Mouse (Mus musculus) fibroblast of lung, adult 2 months (primary cell): ENCODE results near the gene Denr.

Experiments
- DNase-seq: peaks from one replicate; pipeline ENCODE4 v3.0.0-alpha.2; 2011; ENCODE audit warnings: low read depth

Denr gene

DNA sequence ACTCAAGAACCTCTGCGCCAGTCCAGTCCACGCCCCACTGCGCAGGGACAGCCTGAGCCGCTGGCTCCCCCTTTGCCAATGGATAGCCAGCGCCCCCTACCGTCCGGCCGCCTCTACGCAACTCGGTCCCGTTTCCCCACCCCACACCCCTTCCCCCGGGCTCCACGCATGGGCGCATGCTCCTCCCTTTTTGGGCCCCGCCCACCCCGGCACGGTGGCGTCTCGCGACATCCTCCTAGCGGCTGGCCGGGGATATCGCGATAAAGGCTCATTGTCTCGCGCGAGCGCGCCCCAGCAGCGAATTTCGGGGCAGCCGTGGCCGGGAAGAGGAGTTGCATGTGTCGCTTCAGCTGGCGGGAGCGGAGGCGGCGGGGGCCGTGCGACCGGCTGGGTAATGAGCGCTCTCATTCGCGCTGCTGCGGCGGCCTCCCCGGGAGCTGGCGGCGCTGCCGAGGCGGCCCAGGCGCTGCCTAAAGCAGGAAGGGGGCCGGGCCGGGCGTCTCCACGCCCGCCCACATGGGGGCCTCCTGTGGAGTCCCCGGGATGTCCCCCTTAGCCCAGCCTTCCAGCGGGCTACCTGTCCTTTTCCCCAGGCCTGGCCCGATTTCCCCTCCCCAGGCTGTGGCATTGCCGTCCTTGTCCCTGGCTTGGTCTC lies at the start of gene Denr:
Gene Denr (plus strand): TSS at position 200 of the 655 bp plus-strand sequence.
- peak; percentile 90 for DNase-seq

DNA sequence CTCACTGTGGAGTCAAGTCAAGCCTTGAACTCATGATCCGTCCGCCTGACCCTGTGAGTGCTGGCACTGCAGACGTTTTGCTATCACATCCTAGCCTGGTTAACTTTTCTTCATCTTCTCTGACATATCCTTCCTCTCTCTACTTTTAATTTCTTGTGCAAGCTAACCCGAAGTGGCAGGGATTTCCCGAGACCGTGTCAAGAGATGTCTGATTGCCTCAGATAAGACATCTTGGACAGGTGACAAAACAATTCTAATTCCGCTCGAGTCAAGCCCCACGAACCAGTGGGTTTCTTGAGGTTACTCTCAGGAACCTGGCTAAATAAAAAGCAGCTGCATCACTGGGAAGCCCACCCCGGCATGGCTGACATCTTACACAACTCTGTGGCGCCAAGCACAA lies 48.2 kb upstream of the Denr start:
- no peak for DNase-seq

DNA sequence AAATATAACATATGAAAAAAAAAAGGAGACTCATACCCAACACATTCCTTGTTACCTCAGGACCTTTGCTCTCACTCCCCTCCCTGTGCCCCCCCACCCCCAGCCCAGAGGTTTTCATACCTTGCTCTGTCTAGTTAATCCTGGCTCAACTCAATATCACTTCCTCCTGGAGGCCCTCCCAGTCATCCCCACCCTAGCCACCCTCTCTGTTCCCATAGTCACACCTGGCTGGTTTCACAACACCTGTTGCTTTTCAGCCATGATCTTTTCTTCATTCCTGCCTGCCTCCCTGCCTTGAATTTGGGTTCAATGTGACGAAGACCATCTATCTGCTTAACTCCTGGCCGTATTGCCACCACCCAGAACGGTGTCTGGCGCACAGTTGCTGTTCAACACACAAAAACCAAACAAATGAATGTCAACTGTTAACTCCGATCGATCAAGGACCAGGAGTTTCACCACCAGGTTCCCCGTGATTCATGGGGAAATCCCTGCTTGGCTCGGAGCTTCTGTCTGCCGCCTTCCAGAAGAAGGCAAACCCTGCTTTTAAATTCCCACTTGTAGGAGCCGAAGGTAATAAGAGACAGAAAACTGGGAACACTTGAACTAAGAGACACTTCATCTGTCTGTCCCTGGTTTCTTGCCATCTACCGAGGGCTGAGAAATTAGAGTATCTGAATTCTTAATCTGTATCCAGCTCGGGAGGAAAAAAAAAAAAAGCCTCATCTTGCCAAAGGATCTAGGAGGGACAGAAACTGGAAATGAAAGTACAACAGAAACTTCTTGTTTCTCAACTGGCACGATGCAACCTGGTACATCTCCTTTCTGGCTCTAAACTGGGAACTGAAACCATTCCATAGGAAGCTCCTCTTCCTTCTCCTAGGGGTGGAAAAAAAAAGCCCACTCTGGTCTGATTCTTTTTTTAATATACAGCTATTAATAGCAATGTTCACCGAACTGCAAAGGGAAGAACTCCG lies 44.3 kb upstream of the Denr start:
- peak; percentile 23 for DNase-seq

DNA sequence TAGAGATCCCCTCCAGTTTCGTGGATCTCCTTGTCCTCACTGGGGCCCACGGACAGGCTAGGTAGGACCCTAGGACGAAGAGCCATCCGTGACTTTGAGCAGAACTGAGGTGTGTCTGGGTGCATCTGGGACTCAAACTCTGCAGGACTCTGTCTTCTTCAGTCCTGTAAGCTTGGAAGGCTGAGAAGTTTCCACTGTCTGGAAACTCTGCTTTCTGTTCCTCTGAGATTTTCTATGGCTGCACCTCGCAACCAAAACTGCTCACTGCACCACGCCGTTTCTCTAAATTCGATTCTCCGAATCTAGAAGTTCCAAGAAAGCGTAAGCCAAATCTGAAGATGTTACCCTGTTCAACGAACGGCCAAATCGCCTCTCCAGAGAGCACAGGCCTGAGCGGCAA lies 43.0 kb upstream of the Denr start:
- no peak for DNase-seq

DNA sequence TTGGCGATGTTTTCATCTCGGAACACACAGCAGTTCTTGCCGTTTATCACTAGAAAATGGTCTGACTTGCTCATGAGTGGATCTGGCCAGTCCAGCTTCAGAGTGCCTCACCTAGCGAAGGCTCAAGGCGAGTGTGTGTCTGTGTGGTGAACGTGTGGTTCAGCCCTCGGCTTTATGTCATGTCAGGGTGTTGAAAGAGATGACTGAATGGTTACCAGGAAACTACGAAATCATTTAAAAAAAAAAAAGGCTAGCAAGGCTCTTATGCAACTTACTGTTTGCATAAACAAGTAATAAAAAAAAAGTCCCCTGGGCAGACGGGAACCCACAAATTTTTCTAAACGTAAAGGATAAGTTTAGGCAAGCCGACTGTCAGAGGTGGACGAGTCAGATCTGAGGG lies 41.6 kb upstream of the Denr start, which contains the start of gene Hcar2:
Gene Hcar2 (minus strand): TSS at position 135 of the 400 bp plus-strand sequence.
- DNase-seq, result no peak

DNA sequence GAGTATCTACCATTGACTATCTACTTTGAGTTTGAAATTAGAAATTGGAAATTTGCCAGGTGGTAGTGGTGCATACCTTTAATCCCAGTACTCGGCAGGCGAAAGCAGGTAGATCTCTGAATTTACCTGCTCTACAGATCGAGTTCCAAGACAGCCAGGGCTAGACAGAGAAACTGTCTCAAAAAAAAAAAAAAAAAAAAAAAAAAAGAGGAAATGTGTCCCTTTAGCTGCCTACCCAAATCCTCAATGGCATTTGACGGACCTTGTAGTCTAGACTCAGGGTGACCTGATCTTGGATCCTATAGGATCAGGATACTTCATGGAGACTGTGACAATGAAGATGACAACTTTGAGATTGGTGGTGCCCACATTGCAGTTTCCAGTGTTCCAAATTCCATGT lies 40.5 kb upstream of the Denr start:
- DNase-seq, result no peak

DNA sequence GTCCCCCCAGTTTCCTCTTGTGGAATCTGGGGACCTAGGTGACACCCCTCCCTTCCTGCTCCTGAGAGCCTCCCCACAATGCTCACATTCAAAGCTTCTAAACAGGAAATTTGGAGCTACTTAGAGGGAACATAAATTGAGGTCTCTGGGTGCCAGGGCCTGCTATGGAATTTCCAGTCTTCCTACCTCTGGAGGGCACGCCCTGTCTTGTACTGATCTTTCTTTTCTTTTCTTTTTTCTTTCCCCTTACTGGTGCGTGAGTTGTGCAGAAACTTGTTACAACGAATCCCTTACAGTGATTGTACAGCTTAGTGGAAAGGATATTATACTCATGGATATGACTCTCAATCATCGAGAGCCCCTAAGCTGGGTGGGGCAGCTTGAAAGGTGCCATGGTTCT lies 37.4 kb upstream of the Denr start:
- DNase-seq, result no peak

DNA sequence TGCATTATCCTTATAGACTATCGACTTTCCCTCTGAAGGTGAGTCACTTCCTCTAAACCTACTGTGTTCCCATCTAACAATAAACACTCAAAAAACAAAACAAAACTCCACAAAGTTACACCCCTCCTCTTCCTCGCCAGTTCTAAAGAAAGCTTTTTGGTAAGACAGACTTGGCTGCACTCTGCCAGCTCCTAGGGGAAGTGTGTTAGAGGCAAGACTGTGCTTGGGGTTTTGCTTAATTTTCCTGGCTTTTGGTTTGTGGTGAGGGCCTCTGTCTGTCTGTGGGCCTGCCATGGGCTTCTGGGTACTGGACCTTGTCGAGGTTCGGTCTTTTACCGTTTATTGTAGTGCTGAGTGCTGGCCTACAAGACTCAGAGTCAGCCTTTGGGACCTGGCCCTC lies 32.8 kb upstream of the Denr start:
- DNase-seq, result no peak

DNA sequence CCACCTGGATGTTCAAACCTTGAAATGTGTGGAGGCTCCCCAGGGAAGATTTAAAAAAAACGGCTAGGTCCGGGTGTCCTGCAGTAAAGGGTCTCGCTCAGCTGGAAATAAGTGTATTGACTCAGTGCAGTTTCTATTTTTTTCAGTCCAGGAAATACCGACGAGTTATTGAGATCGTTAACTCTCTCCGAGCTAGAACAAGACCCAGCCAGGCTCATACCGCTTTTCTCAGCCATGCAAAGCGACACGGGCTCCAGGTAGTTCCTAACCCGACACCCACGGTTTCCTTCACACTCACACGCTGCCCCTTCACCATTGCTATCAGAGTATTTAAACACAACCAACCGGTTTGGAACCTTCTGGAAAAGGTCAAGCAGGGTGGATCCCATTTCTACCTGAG lies 28.9 kb upstream of the Denr start:
- no peak for DNase-seq

DNA sequence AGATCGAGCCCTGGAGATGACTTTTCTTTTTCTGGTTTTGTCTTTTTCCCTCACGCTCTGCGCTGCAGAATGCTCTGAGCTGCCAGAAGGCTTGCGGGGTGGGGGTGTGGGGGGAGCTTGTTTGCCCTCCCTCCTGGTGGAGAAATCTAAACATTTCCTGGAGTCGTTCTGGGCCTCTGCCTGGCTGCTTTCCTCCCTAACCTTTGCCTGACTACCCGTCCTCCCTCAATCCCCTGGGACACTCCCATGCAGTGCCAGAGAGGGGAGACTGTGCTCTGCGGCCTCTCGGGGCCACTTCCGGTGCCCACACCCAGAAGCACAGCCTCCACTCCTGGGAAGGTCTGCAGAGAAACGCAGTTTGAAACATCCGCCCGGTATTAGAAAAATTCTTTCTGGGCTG lies 27.0 kb upstream of the Denr start, which contains the start of gene Hcar1:
Gene Hcar1 (minus strand): TSS at position 93 of the 400 bp plus-strand sequence.
- no peak for DNase-seq

DNA sequence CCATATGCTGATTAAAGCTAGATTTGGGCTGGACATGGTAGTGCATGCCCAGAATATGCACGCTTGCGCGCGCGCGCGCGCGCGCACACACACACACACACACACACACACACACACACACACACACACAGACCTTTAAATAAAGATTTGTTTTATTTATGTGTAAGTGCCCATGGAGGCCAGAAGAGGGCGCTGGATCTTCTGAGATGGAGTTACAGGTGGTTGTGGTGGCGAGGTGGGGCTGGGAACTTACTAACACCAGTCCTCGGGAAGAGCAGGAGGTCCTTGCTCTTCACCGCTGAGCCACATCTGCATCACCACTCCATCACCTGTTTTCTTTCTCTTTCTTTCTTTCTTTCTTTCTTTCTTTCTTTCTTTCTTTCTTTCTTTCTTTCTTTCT lies 26.2 kb upstream of the Denr start:
- no peak for DNase-seq

DNA sequence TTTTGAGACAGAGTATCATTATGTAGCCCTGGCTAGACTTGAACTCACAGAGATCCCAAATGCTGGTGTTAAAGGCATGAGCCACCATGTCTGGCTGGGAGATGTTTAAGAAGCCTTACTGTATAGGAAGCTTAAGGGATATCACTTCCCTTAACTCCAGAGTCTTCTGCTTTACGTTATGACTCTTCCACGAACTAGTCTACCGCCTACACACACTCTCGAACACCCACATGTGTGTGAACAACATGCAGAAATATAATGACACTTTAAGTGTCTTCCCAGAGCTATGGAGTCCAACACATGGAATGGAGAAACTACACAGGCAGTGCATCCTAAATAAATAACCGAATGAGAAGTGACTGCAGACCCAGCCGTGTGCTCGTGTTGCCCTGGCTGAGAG lies 23.1 kb upstream of the Denr start:
- no peak for DNase-seq

DNA sequence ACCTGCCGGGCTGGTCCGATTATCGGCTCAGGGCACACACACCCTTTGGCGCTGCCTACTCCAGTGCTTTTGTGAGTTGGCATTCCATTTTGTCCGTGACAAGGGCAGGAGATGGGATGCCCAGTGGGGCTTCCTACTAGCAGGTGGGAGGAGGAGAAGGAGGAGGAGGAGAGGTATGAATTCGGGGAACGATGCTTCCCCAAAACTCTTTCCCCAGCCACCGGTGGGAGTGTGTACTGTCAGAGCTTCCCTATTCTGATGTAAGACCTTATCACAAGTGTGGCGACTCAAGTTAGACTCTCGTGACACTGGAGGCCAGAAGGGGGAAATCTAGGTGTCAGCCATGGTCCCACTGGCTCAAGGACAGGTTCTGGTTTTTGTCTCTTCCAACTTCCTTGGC lies 22.6 kb upstream of the Denr start:
- no peak for DNase-seq

DNA sequence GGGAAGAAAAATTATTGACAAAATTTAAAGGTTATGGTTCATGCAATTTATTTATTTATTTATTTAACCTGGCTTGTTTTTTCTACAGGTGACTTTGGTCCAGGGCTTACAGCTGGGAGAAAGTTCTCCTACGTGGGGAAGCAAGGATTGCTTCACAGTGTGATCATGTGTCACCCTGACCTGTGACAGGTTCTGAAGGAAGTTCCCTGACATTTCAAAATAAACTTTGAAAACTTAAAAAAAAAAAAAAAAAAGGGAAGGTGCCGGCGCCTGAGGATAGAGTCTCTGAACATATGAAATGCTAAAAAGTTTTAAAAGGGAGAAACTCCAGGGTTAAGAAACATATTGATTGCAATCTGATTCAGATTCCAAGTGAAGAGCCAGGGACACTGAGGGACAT lies 20.6 kb upstream of the Denr start:
- DNase-seq, result no peak

DNA sequence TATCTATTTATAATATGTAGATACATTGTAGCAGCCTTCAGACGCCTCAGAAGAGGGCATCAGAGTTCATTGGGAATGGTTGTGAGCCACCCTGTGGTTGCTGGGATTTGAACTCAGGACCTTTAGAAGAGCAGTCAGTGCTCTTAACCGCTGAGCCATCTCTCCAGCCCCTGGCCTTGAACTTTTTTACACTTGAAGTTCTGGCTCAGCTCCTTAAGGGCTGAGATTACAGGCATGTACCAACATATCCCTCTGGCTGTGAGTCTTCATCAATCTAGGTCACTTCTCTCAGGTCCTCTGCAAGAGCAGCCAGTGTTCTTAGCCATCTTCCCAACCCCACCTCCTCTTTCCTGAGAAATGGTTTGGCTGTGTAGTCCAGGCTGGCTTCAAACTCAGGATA lies 16.7 kb upstream of the Denr start:
- no peak for DNase-seq

DNA sequence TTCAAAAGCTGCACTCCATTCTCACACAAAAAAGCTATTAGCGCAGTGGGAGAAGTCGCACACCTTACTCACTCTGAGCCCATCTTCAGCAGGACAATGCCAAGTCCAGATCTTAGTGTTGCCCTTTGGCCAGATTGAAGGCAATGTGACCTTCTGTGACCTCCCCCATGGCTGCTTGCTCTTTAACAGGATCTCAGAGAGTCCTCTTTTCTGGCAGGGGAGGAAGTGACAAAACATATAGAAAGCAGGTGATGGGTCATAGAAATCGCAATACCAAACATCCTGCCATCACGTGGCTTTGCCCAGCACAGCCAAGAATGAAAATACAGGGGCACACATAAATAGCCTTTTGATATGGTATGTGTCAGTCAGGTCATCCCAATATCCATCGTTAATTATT lies 16.0 kb upstream of the Denr start:
- DNase-seq, result no peak

DNA sequence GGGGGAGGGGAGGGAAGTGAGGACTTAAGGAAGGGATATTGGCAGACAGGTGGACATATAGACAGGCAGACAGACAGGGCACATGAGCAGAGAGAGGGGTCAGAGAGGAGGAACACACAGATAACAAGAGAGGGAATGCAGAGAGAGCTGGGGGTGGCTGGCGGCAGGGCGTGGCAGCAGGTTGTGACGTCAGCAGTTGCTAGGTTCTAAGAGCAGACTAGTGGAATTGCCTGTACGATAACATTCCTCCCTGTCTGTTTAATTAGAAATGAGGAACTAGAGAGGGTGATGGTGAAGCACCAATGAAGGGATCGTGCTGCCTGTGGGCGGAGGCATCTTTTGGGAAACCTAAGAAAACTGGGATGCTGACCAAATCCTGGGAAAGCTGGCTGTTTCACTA lies 15.3 kb upstream of the Denr start:
- no peak for DNase-seq

DNA sequence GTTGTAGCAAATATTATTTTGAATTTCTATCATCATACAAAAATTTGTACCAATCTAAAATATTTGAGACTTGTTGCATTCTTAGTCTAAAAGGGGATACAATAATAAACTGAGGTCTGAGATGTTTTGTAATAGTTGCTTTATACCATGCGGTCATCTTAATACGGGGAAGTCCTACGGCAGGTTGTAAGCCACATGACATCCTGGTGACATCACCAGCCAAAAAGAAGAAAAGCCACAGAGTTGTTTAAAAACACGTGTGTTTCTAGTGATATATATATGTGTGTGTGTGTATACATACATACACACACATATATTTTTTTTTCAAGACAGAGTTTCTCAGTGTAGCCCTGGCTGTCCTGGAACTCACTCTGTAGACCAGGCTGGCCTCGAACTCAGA lies 13.5 kb upstream of the Denr start:
- DNase-seq, result no peak

DNA sequence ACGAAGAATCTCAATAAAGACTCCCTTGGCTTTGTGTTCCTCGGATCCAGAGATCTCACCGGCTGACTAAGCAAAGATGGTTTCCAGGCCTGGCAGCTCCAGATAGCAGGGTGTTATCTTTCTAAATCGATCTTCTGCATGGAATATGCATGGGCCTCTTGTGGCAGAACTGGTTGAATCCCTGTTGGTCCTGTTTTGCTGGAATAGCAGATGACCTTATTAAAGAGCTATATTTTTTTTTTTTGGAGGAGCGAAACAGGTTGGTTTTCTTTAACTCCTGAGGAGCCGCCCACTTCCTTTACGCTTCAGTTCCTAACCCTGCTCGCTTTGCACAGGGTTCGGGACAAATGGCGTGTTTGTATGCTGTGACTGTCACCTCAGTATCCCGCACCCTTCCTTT lies 10.6 kb upstream of the Denr start:
- DNase-seq, result no peak

DNA sequence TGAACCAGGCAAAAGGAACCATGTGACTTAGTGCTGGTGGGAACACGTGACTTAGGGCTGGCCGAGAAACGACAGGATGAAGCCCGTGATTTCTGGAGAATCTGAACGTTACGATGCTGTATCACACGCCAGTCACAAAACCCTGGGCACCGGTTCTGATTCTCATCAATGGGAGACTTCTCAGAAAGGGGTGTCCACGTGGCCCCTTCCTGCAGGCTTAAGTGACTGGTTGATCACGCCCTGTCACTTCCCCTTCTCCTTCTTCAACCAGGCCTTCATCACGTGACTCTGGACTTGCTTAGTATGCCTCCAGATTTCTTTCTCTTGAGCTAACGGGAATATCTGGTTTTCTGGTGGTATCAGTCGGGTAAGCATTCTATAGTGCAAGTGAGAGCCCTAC lies 9.6 kb upstream of the Denr start:
- no peak for DNase-seq

DNA sequence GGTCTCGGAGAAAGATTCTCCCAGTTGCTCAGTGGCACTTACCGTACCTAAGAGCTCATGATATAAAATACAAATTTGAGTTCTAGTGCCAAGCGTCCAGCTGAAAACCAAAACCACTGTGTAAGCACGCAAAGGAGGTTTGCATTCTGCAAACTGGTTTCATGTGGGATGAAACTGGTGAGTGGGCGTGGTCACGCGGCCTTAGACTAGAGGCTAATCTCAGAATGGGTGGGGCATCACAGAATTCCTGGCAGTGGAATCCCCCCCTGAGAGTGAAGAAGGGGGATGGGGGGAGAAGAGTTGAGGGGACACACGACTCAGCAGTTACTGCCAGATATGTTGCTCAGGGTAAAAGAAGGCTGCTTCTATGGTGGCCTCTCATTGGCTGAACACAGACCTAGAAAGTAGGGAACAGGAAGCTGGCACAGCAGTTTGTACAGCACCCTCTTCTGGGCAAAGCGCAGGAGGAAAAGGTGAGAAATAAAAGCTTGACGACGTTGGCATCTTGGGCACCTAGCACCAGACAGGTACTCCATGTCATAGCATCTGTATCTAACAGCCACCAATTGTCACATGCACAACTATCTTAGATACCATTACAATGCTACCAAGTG lies 2.8 kb upstream of the Denr start:
- no peak for DNase-seq

DNA sequence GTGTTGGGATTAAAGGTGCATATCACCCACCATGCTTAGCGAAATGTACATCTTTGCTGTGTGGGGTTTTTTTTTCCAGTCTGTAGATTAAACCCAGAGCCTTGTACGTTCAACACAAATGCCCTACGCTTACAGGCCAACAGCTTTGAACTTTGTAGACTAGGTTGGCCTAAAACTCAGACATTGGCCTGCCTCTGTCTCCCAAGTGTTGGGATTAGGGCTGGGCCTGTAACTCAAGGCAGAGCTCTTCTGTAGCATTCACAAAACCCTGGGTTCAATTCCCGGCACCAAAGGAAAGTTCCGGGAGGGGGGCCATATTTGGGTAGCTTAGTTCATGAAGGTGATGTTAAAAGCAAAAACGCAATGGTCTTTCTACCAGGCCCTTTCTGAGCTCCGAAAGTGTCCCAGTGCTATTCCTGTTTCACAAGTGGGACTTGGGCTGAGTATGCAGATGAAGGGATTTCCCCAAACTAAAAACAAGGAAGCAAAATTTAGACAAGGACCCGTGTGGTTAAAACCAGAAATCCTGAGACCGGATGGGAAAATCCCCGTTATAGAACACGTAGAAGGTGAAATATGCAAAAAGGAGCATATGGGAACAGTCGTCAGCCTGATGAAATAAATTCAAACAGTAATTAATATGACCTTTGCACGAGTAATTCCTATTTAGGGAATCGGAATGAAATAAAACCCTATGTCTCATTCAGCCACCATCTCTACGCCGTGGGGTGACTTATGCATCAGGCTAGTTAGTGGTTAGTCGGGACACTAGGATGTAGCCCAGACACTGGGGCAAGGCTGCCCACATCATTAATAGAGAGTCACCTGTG lies 614 bp upstream of the Denr start:
- DNase-seq, result no peak
